Mouse (Mus musculus) MEL (cell line): ENCODE measurements around the gene Rbm24. TPM values are rescaled to one million over a fixed set of nuclear protein-coding genes. Genes with fewer than 3 reads are reported as not detected.

ENCODE experiments used
- DNase-seq: peaks from one replicate; pipeline ENCODE4 v3.0.0; 2011; ENCODE audit warnings: low read depth, low spot score
- H3K27ac ChIP-seq: 2 replicates; pipeline ENCODE4 v1.5.1; 2012; ENCODE audit warnings: low read depth, mild to moderate bottlenecking, control low read depth, low read length, moderate library complexity; ENCODE audit not compliant: control insufficient read depth
- H3K27me3 ChIP-seq, 2 experiments: fragments of 150-350 bp in 1 of 2; sonication (generic) in 1 of 2; 2 replicates each; pipeline ENCODE4 v1.6.1; 2012; ENCODE audit warnings: low read length in 2 of 2, mild to moderate bottlenecking in 2 of 2, improper control_type of control experiment in 1 of 2, moderate library complexity in 1 of 2; ENCODE audit not compliant: insufficient read depth in 2 of 2, control insufficient read depth in 1 of 2
- H3K36me3 ChIP-seq, 2 experiments: 2 replicates each; pipeline ENCODE4 v1.6.1; 2012 to 2014; ENCODE audit warnings: low read length in 2 of 2, improper control_type of control experiment in 1 of 2, inconsistent platforms in 1 of 2, mild to moderate bottlenecking in 1 of 2; ENCODE audit not compliant: insufficient read depth in 2 of 2, control insufficient read depth in 1 of 2
- H3K4me1 ChIP-seq, 2 experiments: fragments of 150-350 bp in 1 of 2; sonication (generic) in 1 of 2; 2 replicates each; pipeline ENCODE4 v1.6.1; 2012; ENCODE audit warnings: low read length in 2 of 2, improper control_type of control experiment in 1 of 2, mild to moderate bottlenecking in 1 of 2; ENCODE audit not compliant: insufficient read depth in 2 of 2, control insufficient read depth in 1 of 2
- H3K4me3 ChIP-seq, 2 experiments: fragments of 150-350 bp in 1 of 2; sonication (generic) in 1 of 2; 2 replicates each; pipeline ENCODE4 v1.5.1; 2012; ENCODE audit warnings: low read depth in 2 of 2, low read length in 2 of 2, mild to moderate bottlenecking in 2 of 2, moderate library complexity in 2 of 2, control low read depth in 1 of 2, improper control_type of control experiment in 1 of 2; ENCODE audit not compliant: control insufficient read depth in 1 of 2, insufficient read depth in 1 of 2
- H3K79me2 ChIP-seq: 2 replicates; pipeline ENCODE4 v1.6.1; 2012; ENCODE audit warnings: mild to moderate bottlenecking, low read length, moderate library complexity; ENCODE audit not compliant: control insufficient read depth, poor library complexity, insufficient read depth
- H3K9ac ChIP-seq: 2 replicates; pipeline ENCODE4 v1.6.1; 2012; ENCODE audit warnings: low read depth, mild to moderate bottlenecking, control low read depth, low read length, moderate library complexity; ENCODE audit not compliant: control insufficient read depth, poor library complexity, severe bottlenecking
- H3K9me3 ChIP-seq: fragments of 150-350 bp; sonication (generic); replicated peaks from 2 replicates; pipeline ENCODE4 v1.6.1; 2012; ENCODE audit warnings: mild to moderate bottlenecking, low read length, improper control_type of control experiment, moderate library complexity; ENCODE audit not compliant: insufficient read depth
- CHD1 ChIP-seq: IDR thresholded peaks from 2 replicates; pipeline ENCODE4 v1.6.1; 2012; ENCODE audit warnings: low read depth, mild to moderate bottlenecking, inconsistent platforms, low read length, improper control_type of control experiment
- E2F4 ChIP-seq: IDR thresholded peaks from 2 replicates; pipeline ENCODE4 v1.6.1; 2011; ENCODE audit warnings: low read depth, low read length, improper control_type of control experiment, borderline replicate concordance
- ELF1 ChIP-seq: IDR thresholded peaks from 2 replicates; pipeline ENCODE4 v1.6.1; 2014; ENCODE audit warnings: low read depth, mild to moderate bottlenecking, inconsistent platforms, low read length, improper control_type of control experiment, moderate library complexity
- GABPA ChIP-seq: IDR thresholded peaks from 2 replicates; pipeline ENCODE4 v1.6.1; 2012; ENCODE audit warnings: low read depth, mild to moderate bottlenecking, inconsistent platforms, low read length, improper control_type of control experiment, moderate library complexity
- HCFC1 ChIP-seq: IDR thresholded peaks from 2 replicates; pipeline ENCODE4 v1.6.1; 2012; ENCODE audit warnings: low read depth, mild to moderate bottlenecking, inconsistent platforms, low read length, improper control_type of control experiment, moderate library complexity
- MAFK ChIP-seq: IDR thresholded peaks from 2 replicates; pipeline ENCODE4 v1.6.1; 2011; ENCODE audit warnings: low read depth, mild to moderate bottlenecking, low read length, improper control_type of control experiment, borderline replicate concordance
- MAZ ChIP-seq: IDR thresholded peaks from 2 replicates; pipeline ENCODE4 v1.6.1; 2012; ENCODE audit warnings: low read depth, mild to moderate bottlenecking, inconsistent platforms, low read length, improper control_type of control experiment
- MXI1 ChIP-seq: IDR thresholded peaks from 2 replicates; pipeline ENCODE4 v1.6.1; 2011; ENCODE audit warnings: mild to moderate bottlenecking, low read depth, low read length, improper control_type of control experiment
- POLR2AphosphoS5 ChIP-seq: IDR thresholded peaks from 2 replicates; pipeline ENCODE4 v1.6.1; 2012; ENCODE audit warnings: low read depth, borderline replicate concordance, mild to moderate bottlenecking, inconsistent platforms, low read length, moderate library complexity, mixed read lengths
- RAD21 ChIP-seq: IDR thresholded peaks from 2 replicates; pipeline ENCODE4 v1.6.1; 2011; ENCODE audit warnings: mild to moderate bottlenecking, low read depth, low read length, improper control_type of control experiment
- RCOR1 ChIP-seq: IDR thresholded peaks from 2 replicates; pipeline ENCODE4 v1.6.1; 2012; ENCODE audit warnings: low read depth, mild to moderate bottlenecking, inconsistent platforms, low read length, improper control_type of control experiment
- SIN3A ChIP-seq: IDR thresholded peaks from 2 replicates; pipeline ENCODE4 v1.6.1; 2012; ENCODE audit warnings: low read length, improper control_type of control experiment, inconsistent platforms
- SMC3 ChIP-seq: IDR thresholded peaks from 2 replicates; pipeline ENCODE4 v1.6.1; 2011; ENCODE audit warnings: low read depth, low read length, improper control_type of control experiment
- UBTF ChIP-seq: IDR thresholded peaks from 2 replicates; pipeline ENCODE4 v1.6.1; 2012; ENCODE audit warnings: low read depth, mild to moderate bottlenecking, inconsistent platforms, low read length, improper control_type of control experiment, moderate library complexity, borderline replicate concordance; ENCODE audit not compliant: insufficient read depth
- USF2 ChIP-seq, 2 experiments: IDR thresholded peaks; 2 replicates each; pipeline ENCODE4 v1.6.1; 2011 to 2012; ENCODE audit warnings: improper control_type of control experiment in 2 of 2, low read length in 2 of 2, borderline replicate concordance in 1 of 2, inconsistent platforms in 1 of 2, low read depth in 1 of 2, mild to moderate bottlenecking in 1 of 2; ENCODE audit not compliant: insufficient read depth in 1 of 2
- ZC3H11A ChIP-seq: IDR thresholded peaks from 2 replicates; pipeline ENCODE4 v1.6.1; 2012; ENCODE audit warnings: low read depth, mild to moderate bottlenecking, inconsistent platforms, low read length, improper control_type of control experiment
- ZKSCAN1 ChIP-seq: IDR thresholded peaks from 2 replicates; pipeline ENCODE4 v1.6.1; 2012; ENCODE audit warnings: low read depth, mild to moderate bottlenecking, inconsistent platforms, low read length, improper control_type of control experiment, moderate library complexity
- ZNF384 ChIP-seq: IDR thresholded peaks from 2 replicates; pipeline ENCODE4 v1.6.1; 2012; ENCODE audit warnings: low read depth, mild to moderate bottlenecking, inconsistent platforms, low read length, improper control_type of control experiment
- polyA plus RNA-seq, 2 experiments: library from polyadenylated mRNA; stranded (reverse) in 1 of 2; unstranded in 1 of 2; fragments of >175 nt in 1 of 2; fragments of >200 nt in 1 of 2; gene quantifications; 2 replicates each; pipeline versions ENCODE4 v1.2.1 to v1.2.4; 2012; ENCODE audit warnings: low replicate concordance in 2 of 2, low read depth in 1 of 2; ENCODE audit not compliant: insufficient read length in 2 of 2, insufficient read depth in 1 of 2, missing spikeins in 1 of 2
- total RNA-seq: library from RNA; depleted of rRNA; stranded (reverse); fragments of 300-350 nt; gene quantifications from 2 replicates; pipeline ENCODE4 v1.2.3, GENCODE M21; 2012

Gene Rbm24
- total and polyA plus RNA-seq, 3 experiments = not detected

- TF ChIP-seq ZNF384 = no peak
- TF ChIP-seq UBTF = no peak
- TF ChIP-seq ZC3H11A = no peak
- no peak for TF ChIP-seq MAZ
- TF ChIP-seq USF2 (IDR thresholded peaks at IDR 0.05; ENCODE audit: borderline replicate concordance in 1 of 2, insufficient read depth in 1 of 2, low read depth in 1 of 2, low read length in 2 of 2) = no peak
- no peak for TF ChIP-seq ELF1
- TF ChIP-seq GABPA = no peak
- H3K4me1 ChIP-seq = no peaks in the 10 kb centered on the region
- no peak overlapping the region for H3K9ac ChIP-seq
- peaks cover 0 to 2% of the 10 kb centered on the region in 2 experiments; a peak in 2 of 4 replicates for H3K27me3 ChIP-seq
- H3K79me2 ChIP-seq = no peaks in the 10 kb centered on the region
- no peak for DNase-seq
- H3K36me3 ChIP-seq = no peaks in the 10 kb centered on the region
- H3K9me3 ChIP-seq = no peaks in the 10 kb centered on the region
- no peak overlapping the region for H3K27ac ChIP-seq
- H3K4me3 ChIP-seq = no peak overlapping the region
Measured at GRCm38 (mm10) chr13:46429866-46430265, 11.6 kb downstream of the Rbm24 start.

GRCm38 (mm10) chr13:46433880-46434560 lies 15.8 kb downstream of the Rbm24 start:
- Histone ChIP-seq H3K36me3 (no peaks in the 10 kb centered on the region), H3K9me3 (no peaks in the 10 kb centered on the region), H3K27me3 (peaks cover 0 to 2% of the 10 kb centered on the region in 2 experiments; a peak in 3 of 4 replicates), H3K79me2 (no peaks in the 10 kb centered on the region), H3K4me3 (no peak overlapping the region), H3K9ac (no peak overlapping the region), H3K27ac (no peak overlapping the region), H3K4me1 (no peaks in the 10 kb centered on the region)
- no peak for TF ChIP-seq E2F4
- TF ChIP-seq ZC3H11A = no peak
- no peak for TF ChIP-seq GABPA
- no peak for TF ChIP-seq SMC3
- no peak for TF ChIP-seq POLR2AphosphoS5
- TF ChIP-seq UBTF = no peak
- no peak for TF ChIP-seq ZKSCAN1
- no peak for TF ChIP-seq HCFC1
- no peak for TF ChIP-seq ELF1
- no peak for TF ChIP-seq MAFK
- TF ChIP-seq RCOR1 = no peak
- TF ChIP-seq RAD21 = no peak
- TF ChIP-seq CHD1 = no peak
- TF ChIP-seq MXI1 = no peak
- no peak for TF ChIP-seq SIN3A
- TF ChIP-seq ZNF384 = no peak
- no peak for TF ChIP-seq MAZ
- DNase-seq = no peak
